Mouse (Mus musculus) G1E (cell line): Measurements from ENCODE around the gene H2al1c.

Experiments used
- CTCF ChIP-seq: IDR thresholded peaks from 2 replicates; pipeline ENCODE4 v1.5.1; 2012; ENCODE audit warnings: low read depth, low read length, inconsistent platforms, mixed read lengths
- GATA1 ChIP-seq: IDR thresholded peaks from 2 replicates; pipeline ENCODE4 v1.6.1; 2012; ENCODE audit warnings: borderline replicate concordance, low read length, inconsistent platforms, mixed read lengths
- GATA2 ChIP-seq: IDR thresholded peaks from 2 replicates; pipeline ENCODE4 v1.6.1; 2012; ENCODE audit warnings: low read depth, low read length, inconsistent platforms, borderline replicate concordance
- POLR2AphosphoS5 ChIP-seq: IDR thresholded peaks from 2 replicates; pipeline ENCODE4 v1.6.1; 2012; ENCODE audit warnings: low read depth, low read length, inconsistent platforms; ENCODE audit not compliant: insufficient replicate concordance
- TAL1 ChIP-seq: conservative IDR thresholded peaks from 2 replicates; pipeline ENCODE4 v1.6.1; 2012; ENCODE audit warnings: low read depth, low read length, inconsistent platforms, mixed read lengths

DNA sequence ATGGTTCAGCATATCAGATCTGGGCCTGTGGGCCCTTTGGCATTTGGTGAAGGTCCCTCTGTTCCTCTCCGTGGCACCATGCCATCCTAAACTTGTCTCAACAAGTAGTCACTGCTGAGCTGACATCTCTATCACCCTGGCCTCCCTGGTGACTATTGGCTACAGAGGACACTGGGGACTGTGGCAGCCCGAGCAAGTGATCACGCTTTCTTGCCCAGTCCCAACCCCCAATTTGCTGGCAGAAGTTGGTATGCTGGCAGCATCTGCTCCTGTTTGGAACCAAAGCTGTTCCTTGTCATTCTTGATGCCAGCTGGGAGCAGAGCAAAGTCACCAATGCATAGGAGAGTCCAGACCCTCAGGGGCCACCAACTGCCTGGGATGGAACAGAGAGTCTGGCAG lies 36.4 kb upstream of the H2al1c start:
- TF ChIP-seq CTCF (no peak), GATA1 (no peak), TAL1 (no peak), POLR2AphosphoS5 (no peak), GATA2 (no peak)
